Mouse (Mus musculus): Measurements from ENCODE around the gene Msantd2.

Gene Msantd2

GRCm38 (mm10) chr9:37568605-37569214 is 79.6 kb downstream of the Msantd2 start:
- no peak for DNase-seq (ENCODE audit: low spot score in 2 of 2)

GRCm38 (mm10) chr9:37569231-37569835 is 80.2 kb downstream of the Msantd2 start:
- no peak for DNase-seq (ENCODE audit: low spot score in 2 of 2)

- no peak for DNase-seq (ENCODE audit: low spot score in 2 of 2)
These were observed 83.2 kb downstream of the Msantd2 start for GRCm38 (mm10) chr9:37572204-37572876.

Data from urinary bladder, postnatal 4 days (tissue).